Mouse (Mus musculus) kidney, adult 11 months (tissue): ENCODE results near the gene Lhx5.
A peak's percentile ranks its signal among the peaks of the same experiment; 100 is the strongest.

Source experiments
- DNase-seq: peaks from one replicate; pipeline ENCODE4 v3.0.0; 2022

The Lhx5 gene

DNA sequence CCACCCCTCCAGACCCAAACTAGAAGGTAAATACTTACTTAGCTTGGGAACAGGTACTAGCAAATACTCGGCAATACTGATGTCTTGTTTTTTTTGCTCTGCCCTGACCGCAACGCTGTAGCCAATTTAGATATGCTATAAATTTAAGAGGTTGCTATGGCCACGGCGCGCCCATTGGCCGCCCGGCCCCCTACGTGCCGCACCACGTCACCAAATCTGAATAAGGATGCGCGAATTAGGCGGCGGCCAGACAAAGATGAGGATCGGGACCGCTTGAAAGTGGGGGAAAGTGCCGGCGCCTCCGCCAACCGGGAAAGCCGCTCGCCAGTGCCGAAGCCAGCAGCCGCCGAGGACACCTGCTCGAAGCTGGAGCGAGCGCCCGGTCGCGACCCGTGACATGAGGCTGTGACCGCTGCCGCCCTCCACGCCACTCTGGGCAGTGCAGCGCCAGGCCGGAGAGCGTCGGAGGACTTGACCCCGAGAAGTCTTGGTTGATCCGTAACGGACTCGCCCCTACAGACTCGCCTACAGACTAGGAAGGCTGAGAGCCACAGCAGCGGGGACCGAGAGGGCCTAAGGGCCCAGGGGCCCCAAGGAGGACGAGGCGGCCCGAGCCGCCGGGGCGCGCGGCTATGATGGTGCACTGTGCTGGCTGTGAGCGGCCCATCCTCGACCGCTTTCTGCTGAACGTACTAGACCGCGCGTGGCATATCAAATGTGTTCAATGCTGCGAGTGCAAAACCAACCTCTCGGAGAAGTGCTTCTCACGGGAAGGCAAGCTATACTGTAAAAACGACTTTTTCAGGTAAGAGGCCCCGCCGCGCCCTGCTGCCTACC lies at the start of gene Lhx5:
Gene Lhx5 (plus strand): TSS at position 51 of the 837 bp plus-strand sequence.
- no peak for DNase-seq

DNA sequence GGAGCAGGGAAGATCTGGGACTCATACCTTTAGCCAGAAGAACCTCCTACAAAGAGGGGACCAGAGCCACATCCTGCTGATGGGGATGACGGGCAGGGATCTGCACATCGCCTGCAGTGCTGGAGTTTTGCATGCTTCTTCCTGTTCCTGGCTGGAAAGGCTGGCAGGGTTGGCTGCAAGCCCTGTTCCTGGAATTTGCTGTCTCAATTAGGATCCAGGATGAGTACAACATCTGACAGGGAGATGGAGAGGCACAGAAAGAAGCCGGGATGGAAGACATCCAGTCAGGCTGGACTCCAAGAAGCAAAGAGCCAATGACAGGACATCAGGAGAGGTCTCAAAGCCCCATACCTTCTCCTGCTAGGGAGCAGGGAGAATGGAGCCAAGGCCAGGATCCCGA lies 45.1 kb upstream of the Lhx5 start:
- DNase-seq = no peak

DNA sequence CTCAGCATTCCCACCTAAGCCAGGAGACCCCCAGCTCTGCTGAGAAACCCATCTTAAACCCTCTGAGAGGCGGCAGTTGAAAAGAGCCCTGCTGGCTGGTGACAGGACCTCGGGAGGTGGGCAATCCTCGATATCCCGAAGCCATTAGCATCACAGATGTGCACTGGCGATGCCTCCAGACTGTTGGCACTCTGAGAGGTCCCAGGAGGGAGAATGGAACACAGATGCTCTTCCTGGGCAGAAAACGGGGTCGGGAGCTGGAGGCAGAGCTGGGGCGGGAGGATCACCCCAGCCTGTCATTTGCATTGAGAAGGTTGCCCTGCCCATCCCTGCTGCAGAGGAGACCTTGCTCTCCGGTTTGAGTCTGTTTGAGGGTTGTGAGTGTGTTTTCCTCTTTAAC lies 42.7 kb upstream of the Lhx5 start:
- DNase-seq = no peak

DNA sequence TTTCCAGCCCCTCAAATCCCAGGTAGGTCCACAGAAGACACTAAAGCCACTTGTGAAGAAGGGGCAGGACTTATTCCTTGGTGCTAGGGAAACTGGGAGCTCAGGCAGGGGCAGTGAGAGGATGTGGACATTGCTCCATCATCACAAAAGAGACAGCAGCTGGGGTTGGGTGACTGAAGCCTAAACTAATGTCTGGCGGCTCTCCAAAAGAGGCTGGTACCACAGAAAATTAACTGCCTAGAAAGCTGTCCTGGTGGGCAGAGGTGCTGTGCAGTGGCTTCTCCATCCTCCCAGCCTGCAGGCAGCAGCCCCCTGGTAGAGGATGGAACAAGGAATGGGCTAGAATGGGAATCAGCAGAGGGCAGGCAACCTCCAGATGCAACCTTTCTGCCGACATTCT lies 41.5 kb upstream of the Lhx5 start:
- no peak for DNase-seq

DNA sequence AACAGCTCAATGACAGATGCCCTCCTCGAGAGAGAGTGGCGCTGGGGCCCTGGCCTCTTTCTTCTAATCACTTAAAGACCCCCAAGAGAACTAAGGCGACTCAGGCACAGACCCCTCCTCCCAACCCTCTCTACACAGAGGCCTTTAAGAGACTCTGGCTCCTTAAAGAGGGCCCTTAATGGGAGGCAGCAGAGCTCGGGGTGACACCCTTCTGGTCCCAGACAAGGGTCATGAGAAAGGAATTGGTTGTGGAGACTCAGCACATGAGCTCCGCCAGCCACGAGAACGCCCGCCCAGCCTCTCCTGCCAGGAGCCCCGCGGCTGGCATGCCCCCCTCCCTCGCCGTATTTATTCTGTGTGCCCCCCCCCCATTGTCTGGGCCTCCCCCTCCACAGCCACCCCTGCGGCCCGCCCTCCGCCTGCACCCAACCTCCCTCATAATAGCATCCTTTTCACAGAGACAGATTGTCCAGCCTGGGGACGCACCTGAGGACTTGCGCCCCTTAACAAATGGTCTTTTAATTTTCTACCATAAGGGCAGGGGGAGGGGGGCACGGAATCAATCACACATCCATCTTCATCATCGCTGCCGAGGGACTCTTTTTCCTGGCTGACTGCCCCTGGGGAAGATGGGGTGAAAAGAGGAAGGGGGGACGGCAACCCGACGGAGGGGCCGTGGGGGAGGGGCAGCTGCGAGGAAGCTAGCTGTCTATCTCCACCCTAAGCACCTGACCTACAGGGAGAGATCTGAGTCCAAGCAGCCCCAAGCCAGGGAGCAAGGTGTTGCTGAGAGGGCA lies 37.4 kb upstream of the Lhx5 start:
- DNase-seq = no peak

DNA sequence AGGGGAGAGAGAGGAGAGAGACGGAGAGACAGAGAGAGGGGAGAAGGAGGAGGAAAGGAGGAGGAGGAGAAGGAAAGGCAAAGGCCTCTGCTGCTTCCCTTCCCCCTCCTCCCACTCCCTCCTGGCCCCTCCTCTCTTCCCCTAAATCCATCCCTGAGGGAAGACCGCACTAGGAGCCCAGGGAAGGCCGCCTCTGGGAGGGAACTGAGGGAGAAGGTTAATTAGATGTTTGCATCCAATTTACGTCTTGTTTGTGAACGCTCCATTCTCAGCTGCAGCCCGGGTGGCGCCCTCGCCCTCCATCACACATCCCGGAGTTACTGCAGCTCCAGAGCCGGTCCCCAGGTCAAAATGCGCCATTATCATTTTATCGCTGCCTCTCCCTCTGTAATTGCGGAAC lies 33.5 kb upstream of the Lhx5 start:
- DNase-seq = no peak

DNA sequence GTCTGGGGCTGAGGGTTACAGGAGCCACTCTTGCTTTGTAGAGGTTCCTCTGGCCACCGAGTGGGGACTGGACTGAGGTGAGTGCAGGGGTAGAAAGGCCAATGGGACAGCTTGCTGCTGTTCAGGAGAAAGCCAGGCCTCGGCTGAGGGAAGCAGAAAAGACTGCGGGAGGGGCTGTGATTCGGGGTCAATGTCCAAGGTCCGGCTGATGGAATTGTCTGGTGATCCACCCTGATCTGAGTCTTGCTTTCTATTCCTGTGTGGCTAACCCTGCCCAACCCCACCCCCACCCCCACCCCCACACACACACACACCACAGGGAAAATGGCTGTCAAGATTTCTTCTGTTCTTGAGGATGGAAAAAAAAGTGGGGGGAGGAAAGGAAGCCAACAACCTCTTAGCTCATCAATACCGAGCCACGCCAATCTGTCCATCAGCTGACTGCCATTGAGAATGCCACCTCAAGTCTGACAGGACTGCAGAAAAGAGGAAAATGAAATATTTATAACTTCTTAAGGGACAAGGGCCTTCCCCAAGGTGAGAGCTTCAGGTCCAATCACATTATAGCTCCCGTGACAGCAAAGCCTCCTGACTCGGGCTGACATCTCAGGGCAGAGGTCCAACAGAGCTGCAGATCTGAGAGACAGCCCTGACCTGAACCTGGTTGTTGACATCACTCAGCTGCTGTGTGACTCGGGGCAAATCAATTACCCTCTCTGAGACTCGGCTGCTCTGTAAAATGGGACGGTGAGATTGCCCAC lies 26.5 kb upstream of the Lhx5 start:
- DNase-seq = peak; percentile 73

DNA sequence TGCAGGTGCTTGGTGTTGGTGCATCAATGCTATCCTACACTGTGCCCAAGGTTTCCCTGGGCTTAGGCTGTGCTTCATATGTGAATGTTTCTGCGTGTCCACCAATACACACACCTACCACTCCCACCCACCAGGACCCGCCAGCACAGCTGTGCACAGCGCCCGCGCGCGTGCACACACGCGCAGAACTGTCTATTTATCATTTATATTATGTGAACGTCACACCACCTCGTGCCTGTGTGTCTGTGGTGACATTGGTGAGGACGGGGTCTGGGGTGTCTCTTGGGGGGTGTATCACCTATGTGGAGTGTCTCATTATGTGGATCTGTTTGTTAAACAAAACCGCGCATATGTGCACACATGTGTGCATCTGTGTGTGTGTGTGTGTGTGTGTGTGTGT lies 22.6 kb upstream of the Lhx5 start:
- DNase-seq = no peak

DNA sequence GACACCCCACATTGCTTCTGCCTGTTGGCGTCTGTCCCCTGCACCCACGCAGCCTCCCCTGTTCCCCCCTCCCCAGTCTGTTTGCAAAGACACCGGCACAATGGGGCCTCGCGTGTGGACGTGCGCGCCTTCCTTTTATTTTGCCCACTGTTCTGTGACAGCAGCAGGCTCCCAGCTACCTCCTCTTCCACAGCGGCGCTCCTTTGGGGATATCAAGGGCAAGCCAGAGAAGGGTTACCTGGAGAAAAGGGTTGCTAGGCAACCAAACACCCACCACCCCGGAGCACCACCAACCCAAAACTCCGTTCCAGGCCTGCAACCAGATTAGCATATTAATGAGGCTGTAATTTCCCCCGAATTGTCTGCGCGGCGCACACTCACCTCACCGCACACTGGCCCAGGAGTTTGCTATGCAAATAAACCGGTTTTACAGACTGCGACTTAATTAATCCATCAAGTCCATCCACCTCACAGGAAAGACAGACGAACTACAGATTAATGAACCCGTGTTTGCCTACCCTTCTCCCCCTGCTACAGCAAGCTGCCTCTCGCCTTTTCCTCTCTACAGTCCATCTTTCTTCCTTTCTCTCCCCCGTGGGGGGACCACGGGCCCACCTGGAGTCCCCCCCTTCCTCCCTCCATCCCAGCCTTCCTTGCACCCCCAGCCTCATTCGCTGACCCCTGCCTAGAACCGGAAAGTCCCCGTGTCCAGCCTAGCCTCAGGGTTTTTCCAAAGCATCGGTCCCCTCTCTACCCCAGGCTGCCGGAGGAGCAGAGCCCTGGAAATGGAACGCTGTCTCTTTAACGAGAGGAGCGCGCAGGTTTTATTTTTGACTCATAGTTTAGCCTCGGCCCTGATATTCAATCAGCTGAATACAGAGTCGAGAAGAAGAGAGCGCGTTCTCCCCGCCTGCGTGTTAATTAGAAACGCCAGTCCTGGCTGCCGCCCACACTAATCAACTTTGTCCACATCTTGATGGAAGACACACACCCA lies 21.8 kb upstream of the Lhx5 start:
- DNase-seq = no peak

DNA sequence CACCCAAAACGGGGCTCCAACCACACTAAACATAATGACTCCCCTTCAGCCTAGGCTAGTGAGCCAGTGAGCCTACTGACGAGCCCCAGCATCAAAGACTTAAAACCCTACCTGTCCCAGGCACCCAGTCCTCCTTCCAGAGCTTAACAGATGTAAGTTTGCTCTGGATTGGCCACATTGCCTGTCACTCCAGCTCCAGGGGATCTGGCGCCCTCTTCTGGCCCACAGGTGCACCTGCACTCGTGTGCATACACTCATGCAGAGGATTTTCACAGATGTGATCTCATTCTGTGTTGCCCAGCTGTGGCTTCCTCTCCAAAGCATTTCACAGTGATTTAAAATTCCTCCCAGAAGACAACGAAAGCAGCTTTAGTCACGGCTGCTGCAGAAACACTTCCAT lies 18.1 kb upstream of the Lhx5 start:
- DNase-seq = no peak

DNA sequence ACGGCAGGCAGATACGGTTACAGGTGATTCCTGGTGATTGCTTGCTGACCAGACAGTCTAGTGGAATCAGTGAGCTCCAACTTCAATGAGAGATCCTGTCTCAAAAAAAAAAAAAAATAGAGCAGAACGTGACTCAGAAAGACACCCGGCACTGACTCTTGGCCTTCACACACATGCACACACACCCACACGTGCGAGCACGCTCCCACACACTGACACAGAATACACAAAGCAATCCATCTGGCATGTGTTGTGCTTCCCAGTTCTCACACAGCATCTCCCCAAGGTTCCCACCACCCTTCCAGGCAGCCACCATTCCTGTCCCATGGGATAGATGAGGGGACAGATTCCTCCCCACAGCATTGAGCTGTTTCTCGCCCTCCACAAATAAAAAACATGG lies 11.4 kb upstream of the Lhx5 start:
- no peak for DNase-seq

DNA sequence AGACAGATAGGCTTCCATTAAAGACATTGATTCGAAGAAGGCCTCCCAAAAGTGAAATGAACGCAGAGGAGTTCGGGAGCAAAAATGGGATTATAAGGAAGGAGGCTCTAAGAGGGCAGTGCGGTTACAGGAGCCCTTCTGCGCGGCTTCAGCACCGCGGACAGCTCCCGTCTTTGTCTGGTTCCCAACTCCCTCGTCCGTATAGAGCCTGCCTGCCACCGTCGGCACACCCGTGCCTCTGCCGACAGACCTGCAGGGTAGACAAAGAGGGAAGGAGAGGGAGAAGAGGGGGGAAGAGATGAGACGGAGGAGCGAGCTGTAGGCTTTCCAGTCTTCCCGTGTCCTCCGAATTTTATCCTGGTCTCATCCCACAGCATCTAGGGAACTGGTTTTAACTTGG lies 7.5 kb upstream of the Lhx5 start:
- DNase-seq = peak; percentile 27

DNA sequence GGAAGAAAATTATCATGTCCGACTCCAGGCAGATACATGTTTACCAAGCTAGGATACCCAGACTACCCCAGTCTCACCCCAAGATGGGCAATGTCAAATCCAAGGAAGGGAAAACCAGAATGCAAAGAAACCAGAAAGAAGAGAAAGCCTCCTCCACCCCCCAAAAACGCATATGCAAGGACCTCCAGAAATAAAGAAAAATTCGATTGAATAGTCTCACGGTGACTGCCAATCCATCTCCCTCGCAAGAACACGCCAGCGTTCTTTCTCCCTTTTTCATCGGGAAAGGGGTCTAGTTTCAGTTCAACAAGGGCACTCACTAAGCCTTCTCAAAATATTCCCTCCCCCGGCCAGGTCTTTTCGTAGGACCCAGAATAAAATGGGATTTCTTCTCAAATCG lies 6.8 kb upstream of the Lhx5 start:
- no peak for DNase-seq

DNA sequence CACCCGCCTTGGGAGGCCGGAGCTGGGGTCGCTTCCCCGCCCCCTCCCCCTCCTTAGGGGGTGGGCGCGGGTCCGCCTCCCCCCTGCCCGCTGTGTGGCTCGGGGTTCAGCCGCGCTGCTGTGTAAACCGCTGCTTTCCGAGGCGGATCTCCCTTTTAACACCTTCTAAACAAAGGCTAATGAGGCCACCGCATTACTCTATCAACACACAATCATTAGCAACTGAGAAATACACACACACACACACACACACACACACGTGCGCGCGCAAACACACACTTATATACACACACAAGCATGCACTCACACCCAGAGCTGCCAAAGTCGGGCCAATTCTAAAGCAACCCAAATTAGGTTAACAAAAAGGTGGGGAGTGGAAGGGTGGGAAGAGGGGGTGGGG lies 5.8 kb upstream of the Lhx5 start:
- DNase-seq = no peak

DNA sequence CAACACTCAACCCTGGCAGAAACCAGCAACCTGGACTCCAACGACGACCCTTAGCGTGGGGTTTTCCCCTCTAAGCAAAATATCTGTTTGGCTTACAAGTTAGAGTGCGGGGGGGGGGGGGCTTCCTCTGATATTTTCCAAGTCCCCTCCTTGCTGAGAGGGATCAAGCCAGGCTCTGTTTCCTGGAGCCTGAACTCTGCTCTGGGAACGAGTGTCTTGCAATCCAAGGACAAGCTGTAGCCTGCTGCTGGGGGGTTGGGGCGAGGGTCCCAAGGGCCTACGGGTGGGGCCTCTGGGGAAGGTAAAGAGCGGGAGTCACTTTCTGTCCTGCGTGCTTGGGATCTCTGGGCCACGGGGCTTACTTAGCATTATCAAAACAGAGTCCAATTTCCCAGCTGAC lies 4.9 kb upstream of the Lhx5 start:
- no peak for DNase-seq

DNA sequence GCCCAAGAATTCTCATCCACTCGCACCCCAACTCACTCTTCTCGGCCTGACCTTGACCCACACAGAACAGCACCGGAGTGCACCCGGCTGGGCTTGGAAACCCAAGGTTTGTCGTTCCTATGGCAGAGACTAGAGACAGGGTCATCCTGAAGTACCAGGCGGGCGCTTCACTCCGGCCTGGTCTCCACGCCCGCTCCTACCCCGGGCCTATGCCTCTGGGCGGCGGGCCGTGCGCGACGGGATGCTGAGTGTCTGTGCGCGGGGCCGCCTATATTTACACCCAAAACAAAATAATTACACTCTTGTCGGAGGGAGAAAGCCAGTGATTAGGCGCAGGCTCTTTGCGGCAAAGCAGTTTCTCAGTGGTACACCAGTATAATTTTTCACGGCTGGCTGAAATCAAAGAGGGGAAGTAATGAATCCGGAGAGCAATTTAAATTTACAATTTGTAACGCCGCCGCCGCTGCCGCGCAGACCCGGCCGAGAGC lies 4.0 kb upstream of the Lhx5 start:
- DNase-seq = no peak

DNA sequence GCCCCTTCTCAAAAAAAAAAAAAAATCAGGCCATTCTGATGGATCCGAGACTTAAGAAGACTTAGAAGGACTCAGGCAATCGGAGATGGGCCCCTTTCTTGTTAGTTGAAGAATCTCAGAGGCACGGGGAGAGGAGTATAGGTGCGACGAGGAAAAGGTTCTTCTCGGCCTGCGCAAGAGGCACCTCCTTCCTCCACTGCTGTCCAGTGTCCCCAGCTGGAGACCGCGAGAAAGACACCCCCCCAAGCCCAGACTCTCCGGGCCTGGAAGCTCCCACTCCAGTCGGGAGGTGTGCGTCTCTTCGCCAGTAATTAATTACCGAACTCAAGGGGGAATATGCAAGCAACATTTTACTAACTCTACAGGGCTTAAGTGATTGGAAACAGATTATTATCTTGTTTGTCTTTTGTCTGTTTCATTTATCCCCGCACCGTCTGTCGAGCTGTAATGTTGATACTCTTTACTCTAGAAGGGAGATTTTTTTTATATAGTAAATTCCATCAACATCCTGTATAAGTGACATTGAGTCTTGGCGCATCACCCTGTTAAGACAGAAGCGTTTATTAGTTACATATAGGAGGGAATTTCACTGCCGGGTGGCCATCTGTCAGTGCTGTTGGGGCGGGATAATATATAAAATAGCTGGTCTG lies 3.2 kb upstream of the Lhx5 start:
- DNase-seq = no peak

DNA sequence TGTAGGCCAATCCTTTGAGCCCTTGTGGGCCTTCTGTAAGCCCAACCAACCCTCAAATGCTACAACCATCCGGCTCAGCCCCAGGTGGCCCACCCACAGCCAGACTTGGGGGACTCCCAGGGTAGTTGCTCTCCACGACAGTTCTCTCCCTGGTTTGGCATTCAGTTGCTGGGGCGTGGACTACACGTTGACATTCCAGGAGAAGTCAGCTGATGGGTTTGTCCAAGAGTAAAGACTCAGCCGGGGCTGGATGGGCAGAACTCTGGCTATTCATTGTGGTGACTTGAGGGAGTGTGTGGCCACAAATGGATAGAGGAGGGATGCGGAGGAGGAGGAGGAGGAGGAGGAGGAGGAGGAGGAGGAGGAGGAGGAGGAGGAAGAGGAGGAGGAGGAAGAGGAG lies 2.5 kb upstream of the Lhx5 start:
- DNase-seq = no peak

DNA sequence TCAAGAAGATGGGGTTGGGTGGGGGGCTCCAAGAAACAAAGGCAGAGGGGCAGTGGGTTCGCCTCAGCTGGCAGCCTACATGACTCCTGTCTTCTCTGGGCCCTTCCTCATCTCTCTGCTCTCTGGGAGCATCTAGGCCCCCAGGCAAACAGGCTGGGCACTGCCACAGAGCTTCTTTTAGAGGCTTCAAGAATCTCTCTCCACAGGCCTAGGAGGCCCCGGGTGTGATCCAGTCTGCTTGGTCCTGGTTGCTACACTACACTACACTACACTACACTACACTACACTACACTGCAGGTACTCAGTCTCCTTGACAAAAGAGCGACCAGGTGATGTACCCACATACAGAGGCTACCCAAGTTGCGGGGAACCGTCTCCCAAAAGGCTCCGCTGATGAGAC lies 1.8 kb upstream of the Lhx5 start:
- DNase-seq = no peak

DNA sequence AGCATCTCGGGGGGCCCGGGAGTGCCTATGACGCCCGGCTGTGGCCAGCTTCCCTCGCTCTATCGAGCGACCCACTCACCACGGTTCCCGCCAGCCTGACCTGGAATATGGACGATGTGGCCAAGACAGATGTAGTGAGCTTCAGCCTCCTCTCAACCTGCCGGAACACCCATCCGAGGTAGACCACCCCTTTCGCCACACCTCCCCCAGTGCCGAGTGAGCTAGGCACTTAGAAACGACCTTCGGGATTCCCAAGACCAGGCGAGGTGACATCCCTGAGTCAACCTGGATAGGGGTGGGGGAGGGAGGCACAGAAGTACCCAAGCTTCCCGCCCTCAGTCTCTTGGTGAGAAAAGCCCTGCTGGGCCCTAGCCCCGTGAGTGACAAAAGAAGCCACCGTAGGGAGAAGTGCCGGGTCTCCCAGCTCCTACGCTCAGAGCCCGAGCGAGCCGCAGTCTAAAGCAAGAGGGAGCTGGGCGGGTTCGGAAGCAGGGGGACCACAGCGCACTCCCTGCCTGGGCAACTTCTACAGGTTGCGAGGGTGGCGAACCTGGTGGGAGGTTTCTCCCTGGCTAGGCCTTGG lies 407 bp upstream of the Lhx5 start:
- DNase-seq = no peak

DNA sequence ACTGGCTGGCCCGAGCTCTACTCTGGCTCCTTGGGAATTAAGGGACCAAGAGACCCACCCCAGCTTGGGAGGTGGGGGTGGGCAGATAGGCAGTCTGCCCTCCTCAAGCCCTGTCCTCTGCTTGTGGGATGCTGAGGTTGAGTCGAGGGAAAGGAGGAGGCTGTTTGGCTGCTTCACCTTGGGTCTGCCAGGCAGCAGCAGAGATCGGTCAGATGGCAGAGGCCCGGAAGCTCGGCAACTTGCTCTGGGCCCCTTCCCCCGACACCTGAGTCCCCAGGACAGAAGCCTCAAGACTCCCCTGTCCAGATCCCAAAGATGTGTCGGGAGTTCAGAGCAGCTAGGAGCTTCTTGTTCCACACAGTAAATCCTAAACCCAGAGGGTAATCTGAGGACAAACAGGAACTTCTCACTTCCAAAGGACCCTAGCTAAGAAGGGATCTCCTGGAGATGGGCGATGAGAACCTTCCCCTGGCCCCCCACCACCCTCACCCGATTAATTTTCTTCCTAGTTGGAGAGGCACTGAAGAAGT lies 1.1 kb downstream of the Lhx5 start:
- DNase-seq = no peak
